Mouse (Mus musculus): ENCODE measurements around the gene Vwa1.
A peak's percentile ranks its signal among the peaks of the same experiment; 100 is the strongest.
"Not testable (repeated sequence)": the region's sequence is repeated elsewhere in the genome, so short reads cannot be mapped to it uniquely, and the experiment has no call there.

Vwa1 gene

GRCm38 (mm10) chr4:155774280-155774754 is at the start of gene Vwa1:
Gene Vwa1 (minus strand): TSS chr4:155774698.
- peak; percentile 89 for DNase-seq

- DNase-seq: no peak
These were observed 48.9 kb upstream of the Vwa1 start for GRCm38 (mm10) chr4:155823443-155823842.

GRCm38 (mm10) chr4:155821025-155821424 is 46.5 kb upstream of the Vwa1 start:
- DNase-seq: no peak

DNA sequence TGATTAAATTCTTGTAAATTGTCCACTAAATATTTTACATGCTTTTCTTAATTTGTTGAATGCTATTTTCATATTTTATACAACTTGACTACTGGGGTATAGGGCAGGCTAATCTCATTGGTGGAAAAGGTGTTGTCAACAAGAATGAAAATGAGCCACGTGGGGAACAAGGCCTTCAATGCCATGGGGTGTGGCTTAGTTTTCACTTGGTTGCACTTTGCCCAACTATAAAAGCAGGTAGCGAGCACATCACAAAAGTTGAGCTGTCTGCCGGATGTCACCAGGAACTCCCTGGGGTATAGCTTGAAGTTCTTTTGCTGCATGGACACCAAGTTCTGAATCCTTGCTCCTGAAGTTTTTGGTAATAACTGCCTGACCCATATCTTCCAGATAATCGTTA is 43.0 kb upstream of the Vwa1 start:
- no peak for DNase-seq

- DNase-seq: no peak
These were observed 38.2 kb upstream of the Vwa1 start for GRCm38 (mm10) chr4:155812665-155813181.

GRCm38 (mm10) chr4:155811929-155812664 is 37.6 kb upstream of the Vwa1 start, which contains the start of gene Ccnl2:
Gene Ccnl2 (plus strand): TSS chr4:155812489.
- peak; percentile 93 for DNase-seq

DNA sequence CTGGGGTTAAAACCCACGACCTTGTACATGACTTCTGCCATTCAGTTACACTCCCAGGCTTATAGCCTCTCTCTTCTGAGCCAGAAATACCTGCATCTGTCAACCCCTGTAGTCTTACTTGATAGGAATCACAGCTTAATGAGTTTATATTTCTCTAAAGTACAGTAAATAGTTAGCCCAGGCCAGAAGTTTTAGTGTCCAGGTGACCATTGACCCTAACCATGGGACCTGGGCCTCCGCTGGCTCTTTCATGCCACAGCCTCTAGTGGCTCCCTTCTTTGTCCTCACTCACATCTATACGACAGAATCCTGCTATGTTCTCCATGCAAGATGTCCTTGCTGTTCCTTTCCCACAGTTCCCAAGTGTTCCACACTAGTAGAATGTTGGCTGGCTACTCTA is 33.3 kb upstream of the Vwa1 start:
- DNase-seq: no peak

GRCm38 (mm10) chr4:155803340-155804041 is 29.0 kb upstream of the Vwa1 start:
- DNase-seq: peak; percentile 92

DNA sequence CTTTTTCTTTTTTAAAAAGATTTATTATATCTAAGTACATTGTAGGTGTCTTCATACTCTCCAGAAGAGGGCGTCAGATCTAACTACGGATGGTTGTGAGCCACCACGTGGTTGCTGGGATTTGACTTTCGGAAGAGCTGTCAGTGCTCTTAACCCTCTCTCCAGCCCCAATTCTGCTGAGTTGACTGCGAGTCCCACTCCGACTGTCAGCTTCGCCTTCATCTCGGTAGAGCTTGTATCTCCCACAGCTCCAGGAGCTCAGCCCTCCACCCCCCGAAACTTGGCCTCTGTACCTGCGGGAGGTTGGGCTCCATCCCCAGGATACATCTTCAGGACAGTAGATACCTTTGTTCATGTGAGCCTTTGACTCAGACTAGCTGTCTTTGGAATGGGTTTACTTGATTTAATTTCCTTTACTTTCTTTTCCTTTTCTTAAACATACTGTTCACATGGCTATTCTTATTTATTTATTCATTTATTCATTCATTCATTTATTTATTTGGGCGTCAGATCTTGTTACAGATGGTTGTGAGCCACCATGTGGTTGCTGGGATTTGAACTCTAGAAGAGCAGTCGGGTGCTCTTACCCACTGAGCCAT is 28.3 kb upstream of the Vwa1 start, which contains the start of gene Mrpl20:
TSS of gene Mrpl20 (plus strand) at position 138 of the 599 bp plus-strand sequence.
- DNase-seq: no peak

GRCm38 (mm10) chr4:155802075-155802474 is 27.6 kb upstream of the Vwa1 start:
- DNase-seq: no peak

- DNase-seq: no peak
These were observed 19.2 kb upstream of the Vwa1 start for GRCm38 (mm10) chr4:155793730-155794129.

DNA sequence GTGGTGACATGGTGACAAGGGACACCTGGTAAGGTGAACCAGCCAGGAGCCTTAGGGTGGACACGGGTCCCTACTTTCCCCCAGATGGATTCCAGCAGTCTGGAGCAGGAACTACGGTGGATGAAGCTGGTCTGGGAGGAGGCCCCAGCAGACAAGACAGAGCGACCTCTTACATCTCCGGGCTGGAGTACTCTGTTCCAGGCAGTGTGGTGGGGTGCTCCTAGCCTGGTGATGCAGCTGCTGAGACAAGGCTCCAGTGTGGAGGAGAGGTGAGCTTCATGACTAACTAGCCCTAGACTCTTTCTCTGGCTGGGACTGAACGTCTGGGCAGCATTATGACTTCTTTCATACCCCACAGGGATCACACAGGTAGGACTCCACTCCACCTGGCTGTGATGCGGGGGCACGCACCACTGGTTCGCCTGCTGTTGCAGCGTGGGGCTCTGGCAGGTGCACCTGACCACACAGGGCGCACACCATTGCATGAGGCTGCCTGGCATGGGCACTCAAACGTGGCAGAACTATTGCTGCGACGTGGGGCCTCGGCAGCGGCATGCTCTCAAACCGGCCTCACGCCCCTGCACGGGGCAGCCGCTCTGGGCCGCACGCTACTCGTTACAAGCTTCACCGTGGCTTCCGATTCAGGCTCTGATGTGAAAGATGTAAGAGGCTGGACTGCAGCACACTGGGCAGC is 16.9 kb upstream of the Vwa1 start:
- DNase-seq: no peak

- DNase-seq: no peak
These were observed 16.2 kb upstream of the Vwa1 start for GRCm38 (mm10) chr4:155790650-155791161.

DNA sequence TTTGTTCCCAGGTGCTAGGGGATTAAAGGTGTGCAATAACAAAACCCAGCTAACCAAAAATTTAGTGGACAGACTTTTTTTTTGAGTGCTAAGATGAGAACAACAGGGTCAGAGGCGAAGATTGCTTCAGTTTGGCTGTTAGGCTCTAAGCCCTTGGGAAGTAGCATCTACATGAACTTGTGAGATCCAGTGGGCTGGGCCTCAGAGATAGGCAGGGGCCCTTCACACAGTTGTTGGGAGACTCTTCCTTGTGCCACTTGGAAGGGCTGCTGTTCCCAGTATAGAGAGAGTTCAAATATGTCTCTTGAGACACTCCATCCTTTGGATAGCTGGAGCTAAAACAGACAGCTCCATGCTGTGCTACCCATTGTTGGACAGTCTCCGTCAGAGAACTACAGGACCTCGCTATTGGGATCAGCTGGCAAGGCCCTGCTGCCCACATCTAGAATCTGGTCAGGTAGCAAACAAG is 15.6 kb upstream of the Vwa1 start, which contains the start of gene Ankrd65:
TSS of gene Ankrd65 (plus strand) at position 419 of the 469 bp plus-strand sequence.
- DNase-seq: no peak

DNA sequence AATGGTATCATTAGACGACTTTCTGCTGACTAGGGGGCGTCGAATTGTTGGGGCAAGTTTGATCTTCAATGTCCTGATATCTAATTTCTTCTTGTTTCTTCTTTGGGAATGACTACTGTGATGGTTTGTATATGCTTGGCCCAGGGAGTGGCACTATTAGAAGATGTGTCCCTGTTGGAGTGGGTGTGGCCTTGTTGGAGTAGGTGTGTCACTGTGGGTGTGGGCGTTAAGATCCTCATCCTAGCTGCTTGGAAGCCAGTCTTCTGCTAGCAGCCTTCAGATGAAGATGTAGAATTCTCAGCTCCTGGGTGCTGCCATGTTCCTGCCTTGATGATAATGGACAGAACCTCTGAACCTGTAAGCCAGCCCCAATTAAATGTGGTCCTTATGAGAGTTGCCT is 14.3 kb upstream of the Vwa1 start:
- not testable (repeated sequence) for DNase-seq

GRCm38 (mm10) chr4:155788300-155788699 is 13.8 kb upstream of the Vwa1 start:
- no peak for DNase-seq

DNA sequence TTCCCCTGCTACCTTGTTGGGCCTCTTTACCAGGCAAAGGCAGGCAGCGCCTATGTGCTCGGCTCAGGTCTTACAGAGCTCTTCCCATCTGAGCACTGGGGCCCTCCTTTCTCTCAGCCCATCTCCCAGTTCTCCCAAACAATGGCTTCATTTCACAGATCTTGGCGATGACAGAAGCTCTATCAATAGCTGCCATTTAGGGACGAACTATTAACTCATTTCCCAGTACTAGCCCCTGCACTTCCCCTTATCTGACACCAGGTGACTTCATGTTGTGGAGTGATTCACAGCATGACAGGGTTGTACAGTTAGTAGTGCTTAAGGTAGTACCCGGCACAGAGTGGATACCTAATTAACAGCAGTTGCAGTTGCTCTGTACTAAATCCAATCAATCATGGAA is 11.3 kb upstream of the Vwa1 start, which contains the start of gene Tmem88b:
TSS of gene Tmem88b (minus strand) at position 56 of the 400 bp plus-strand sequence.
- no peak for DNase-seq

DNA sequence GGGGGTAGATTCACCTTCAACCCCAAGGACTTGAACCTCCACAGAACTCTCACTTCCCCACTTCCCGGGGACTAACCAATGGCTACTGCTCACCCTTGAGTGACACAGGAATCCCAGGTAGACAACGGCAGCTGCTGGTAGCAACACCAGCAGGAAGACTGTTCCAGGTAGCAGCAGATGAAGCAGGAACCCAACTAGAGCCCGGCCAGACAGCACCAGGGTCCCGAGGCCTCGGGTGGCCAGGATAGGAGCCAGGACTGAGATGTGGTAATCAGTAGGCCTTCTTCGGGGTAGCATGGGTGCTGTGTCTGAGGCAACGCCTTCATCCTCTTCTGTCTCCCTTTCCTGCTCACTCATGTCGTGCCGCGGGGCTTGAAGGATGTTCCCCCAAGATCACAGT is 10.7 kb upstream of the Vwa1 start:
- no peak for DNase-seq

DNA sequence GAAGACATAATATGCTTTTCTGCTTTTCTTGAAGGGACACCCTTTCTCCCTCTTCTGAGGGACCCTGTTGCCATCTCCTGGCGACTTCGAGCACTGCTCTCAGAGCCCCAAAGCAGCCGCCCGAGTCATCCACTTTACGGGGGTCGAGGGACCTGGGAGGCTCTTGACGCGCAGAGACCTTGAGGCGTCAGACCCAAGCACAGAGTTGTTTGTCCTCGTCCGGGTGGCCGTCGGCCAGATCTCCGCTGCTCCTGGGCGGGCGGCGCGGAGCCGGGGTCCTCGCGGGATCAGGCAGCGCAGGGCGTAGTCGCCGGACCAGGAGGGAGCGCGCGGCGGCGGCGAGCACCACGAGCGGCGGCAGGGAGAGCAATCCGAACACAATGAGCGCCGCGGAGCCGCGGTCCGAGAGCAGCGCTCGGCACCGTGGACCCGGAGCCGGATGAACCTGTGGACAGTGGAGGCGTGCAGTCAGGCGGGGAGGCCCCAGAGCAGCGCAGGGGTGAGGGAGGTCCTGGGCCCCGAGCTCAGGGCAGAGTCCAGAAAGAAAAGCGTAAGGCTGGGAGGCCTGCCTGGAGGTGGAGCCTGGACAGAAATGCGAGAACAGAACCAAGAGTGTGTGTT is 9.7 kb upstream of the Vwa1 start:
- peak; percentile 83 for DNase-seq

DNA sequence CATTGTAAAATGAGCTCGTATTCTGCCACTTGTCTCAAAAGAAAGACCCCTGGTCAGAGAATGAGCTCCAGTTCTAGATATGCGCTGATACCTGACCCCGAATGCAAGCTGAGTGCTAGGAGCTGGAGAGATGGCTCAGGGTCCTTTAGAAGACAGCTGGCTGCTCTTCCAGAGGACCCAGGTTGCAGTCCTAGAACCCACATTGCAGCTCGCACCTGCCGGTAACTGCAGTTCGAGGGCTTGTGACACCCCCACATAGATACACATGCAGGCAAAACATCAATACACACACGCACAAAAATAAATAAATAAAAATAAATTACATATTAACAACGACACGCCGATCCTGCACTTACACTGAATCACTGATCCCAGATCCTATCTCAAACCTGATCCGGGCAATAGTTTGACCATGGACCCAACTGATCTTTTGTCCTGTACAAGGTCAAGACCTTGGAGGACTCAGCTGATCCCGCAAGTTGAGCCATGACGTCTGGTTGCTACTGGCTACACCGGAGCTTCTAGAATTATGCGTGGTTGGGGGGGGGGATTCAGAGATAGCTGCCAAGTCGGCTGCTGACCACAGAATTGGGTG is 9.1 kb upstream of the Vwa1 start:
- no peak for DNase-seq

GRCm38 (mm10) chr4:155780895-155781294 is 6.4 kb upstream of the Vwa1 start:
- DNase-seq: no peak
